Mouse (Mus musculus) thymus, adult 2 months (tissue): ENCODE measurements at regions not wholly inside any gene's neighbourhood (a gene's known extent, or its start where the extent isn't known, plus 50 kb on each side); places are given as distances from the start of the nearest gene placed in this dataset.

Experiments used
- CTCF ChIP-seq: fragments of 200-500 bp; IDR thresholded peaks from 2 replicates; pipeline ENCODE4 v1.5.1; 2012; ENCODE audit warnings: mild to moderate bottlenecking, control low read depth, low read length, moderate library complexity, borderline replicate concordance; ENCODE audit not compliant: control insufficient read depth, poor library complexity, insufficient read depth; ENCODE audit errors: extremely low read depth
- POLR2A ChIP-seq: fragments of 200-500 bp; IDR thresholded peaks from 2 replicates; pipeline ENCODE4 v1.6.1; 2012; ENCODE audit warnings: mild to moderate bottlenecking, low read length, control low read depth, moderate library complexity; ENCODE audit not compliant: control insufficient read depth, poor library complexity, insufficient read depth; ENCODE audit errors: extremely low read depth

GRCm38 (mm10) chr8:116137765-116138164 lies 367.0 kb upstream of the Dynlrb2 start:
- TF ChIP-seq POLR2A, result no peak
- no peak for TF ChIP-seq CTCF
